Mouse (Mus musculus): ENCODE results near the gene Nptxr.
A peak's percentile ranks its signal among the peaks of the same experiment; 100 is the strongest.
"Not testable (repeated sequence)": the region's sequence is repeated elsewhere in the genome, so short reads cannot be mapped to it uniquely, and the experiment has no call there.

Gene Nptxr

DNA sequence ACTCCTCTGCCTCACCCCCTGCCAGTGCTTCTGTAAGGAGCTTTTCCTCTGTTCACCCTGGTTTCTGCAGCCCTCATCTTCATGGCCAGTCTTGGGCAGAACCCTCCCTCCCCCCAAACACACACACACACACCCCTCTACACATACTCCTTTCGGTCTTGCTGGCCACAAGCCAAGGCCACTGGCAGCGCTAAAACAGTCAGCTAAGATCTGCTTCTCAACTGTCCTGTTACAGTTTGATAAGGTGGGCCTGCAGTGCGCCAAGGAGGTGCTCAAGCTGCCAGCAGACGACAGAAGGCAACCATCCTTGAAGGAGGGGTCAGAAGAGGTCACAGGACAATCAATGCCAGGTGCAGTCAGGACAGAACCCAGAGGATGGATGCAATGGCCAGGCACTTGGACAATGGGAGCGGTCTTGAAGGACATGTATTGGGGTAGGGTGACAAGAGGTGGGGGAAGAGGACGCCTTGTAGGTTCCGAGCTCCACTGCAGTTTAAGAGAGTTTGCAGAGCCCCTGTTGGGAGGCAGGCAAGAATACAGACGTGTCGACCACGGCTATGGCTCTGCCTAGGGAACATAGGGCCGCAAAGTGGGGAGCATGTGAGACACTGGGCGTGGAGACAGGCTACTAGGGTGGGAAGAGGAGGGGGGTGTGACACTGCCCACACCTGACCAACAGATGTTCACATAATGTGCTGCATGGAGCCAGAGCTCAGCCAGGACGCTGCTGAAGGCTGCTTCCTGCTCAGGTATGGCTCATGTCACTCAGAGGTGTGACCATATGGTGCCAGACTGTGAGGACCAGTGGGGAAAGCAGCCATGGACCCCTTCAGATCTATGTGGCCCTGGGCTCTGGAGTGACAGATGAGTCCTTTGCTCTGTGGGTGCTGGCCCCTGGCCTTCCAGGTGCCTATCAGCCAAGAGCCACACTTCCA, 18.0 kb upstream of the Nptxr start:
- peak; percentile 40 for DNase-seq (ENCODE audit: low spot score)

GRCm38 (mm10) chr15:79818325-79818724, 13.8 kb upstream of the Nptxr start:
- DNase-seq (ENCODE audit: low spot score): no peak

DNA sequence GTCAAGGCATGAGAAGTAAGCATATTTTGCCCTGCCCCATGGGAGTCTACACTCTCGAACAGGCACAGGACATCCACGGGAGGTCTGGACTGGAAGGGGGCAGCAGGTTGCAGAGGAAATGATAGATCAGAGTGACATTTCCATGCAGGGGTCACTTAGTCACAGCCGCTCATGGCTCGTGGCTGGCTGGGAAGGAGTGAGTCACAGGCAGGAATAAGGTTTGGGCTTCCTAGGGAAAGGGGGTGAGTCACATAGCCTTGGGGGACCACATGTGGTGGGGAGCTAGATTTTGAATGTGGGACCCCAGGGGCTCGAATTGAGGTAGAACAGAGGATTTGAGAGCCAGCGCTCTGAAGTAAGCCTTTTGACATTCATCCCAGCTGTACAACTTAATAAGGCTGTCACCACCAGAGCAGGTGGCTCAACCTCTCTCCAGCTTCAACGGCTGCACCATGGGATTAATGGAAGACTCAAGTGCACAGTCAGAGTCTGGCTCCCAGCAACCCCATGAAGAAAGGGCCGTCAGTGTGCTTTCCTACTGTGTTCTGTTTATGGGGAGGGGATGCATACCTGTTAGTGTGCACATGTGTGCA, 9.2 kb upstream of the Nptxr start:
- DNase-seq (ENCODE audit: low spot score): no peak

GRCm38 (mm10) chr15:79812840-79813239, 8.3 kb upstream of the Nptxr start:
- not testable (repeated sequence) for DNase-seq (ENCODE audit: low spot score)

GRCm38 (mm10) chr15:79810997-79811396, 6.4 kb upstream of the Nptxr start:
- DNase-seq (ENCODE audit: low spot score): no peak

GRCm38 (mm10) chr15:79810061-79810460, 5.5 kb upstream of the Nptxr start:
- DNase-seq (ENCODE audit: low spot score): no peak

DNA sequence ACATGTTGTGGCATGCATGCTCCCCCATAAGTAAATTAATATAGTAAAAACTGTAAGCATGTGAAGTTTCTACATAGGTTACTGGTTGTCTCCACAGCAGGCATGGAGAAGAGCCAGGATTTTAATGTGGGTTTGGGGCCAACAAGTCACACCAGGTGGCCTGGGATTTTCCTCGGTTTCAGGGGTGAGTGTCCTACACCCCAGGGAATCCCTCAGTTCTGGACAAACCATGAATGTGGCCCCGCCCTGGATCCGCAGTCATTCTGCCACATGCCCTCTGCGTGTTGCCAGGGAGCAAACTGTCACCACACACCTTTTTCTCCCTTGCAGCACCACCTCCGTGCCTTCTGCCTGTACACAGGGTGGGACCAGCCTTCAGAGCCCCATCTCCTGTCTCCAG, 4.1 kb upstream of the Nptxr start:
- DNase-seq (ENCODE audit: low spot score): no peak

- peak; percentile 77 for DNase-seq (ENCODE audit: low spot score)
Measured at GRCm38 (mm10) chr15:79808114-79808513, 3.5 kb upstream of the Nptxr start.

DNA sequence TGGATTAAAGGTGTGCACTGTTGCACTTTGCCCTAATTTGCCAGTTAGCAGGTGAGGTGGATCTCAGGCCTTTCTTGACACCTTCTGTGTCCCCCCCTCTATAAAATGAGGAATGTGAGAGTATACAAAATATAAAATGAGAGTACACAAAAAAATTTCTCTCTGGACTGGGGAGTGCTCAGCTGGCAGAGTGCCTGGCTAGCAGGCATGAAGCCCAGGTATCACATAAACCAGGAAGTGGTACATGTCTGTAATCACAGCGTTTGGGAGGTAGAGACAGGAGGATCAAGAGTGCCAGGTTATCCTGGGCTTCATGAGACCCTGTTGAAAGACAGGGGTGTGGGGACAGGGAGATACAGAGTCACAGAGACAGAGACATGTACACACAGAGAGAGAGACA, 2.5 kb upstream of the Nptxr start:
- no peak for DNase-seq (ENCODE audit: low spot score)

DNA sequence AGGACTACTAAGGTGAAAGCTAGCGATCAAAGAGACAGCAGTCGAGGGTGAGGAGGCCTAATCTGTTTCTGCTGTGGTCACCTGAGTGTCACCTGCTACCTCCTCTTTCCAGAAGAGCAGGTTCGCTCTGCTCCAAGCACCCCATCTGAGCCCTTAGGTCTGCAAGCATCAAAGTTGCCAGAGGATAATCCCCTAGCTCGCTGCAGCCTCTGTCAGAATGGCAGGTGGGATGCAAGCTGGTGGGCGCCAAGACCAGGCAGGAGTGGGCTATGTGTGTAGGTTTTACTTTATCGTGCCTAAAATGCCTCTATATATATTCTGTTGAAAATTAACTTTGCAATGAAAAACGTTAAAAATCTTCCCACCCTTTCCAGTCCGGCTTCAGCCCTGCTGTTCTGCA, 680 bp upstream of the Nptxr start:
- DNase-seq (ENCODE audit: low spot score): no peak

- peak; percentile 41 for DNase-seq (ENCODE audit: low spot score)
Measured at GRCm38 (mm10) chr15:79803533-79804351, 824 bp downstream of the Nptxr start.

GRCm38 (mm10) chr15:79802304-79802703, 2.3 kb downstream of the Nptxr start:
- DNase-seq (ENCODE audit: low spot score): no peak

DNA sequence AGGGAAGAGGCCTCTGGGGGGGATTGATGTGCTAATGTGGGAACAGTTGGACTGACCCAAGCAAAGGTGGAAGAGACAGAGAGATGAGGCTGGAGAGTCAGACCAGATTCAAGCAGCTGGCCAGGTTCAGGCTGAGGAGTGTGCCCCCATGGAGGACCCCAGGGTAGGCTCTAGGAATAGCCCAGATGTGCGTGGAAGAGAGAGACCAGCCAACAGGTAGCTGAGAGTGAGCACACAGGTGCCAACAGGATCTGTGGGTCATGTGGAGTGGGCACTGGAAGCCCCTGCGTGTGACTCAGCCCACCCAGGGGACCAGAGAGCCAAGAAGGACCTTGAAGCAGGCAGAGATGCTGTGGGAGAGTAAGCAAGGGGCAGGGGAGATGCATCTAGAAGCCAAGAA, 2.9 kb downstream of the Nptxr start:
- no peak for DNase-seq (ENCODE audit: low spot score)

- DNase-seq (ENCODE audit: low spot score): no peak
Measured at GRCm38 (mm10) chr15:79800701-79801100, 3.9 kb downstream of the Nptxr start.

GRCm38 (mm10) chr15:79798591-79798990, 6.0 kb downstream of the Nptxr start:
- DNase-seq (ENCODE audit: low spot score): no peak

- no peak for DNase-seq (ENCODE audit: low spot score)
Measured at GRCm38 (mm10) chr15:79797680-79798079, 6.9 kb downstream of the Nptxr start.

- no peak for DNase-seq (ENCODE audit: low spot score)
Measured at GRCm38 (mm10) chr15:79797096-79797495, 7.5 kb downstream of the Nptxr start.

- DNase-seq (ENCODE audit: low spot score): no peak
Measured at GRCm38 (mm10) chr15:79796256-79796655, 8.3 kb downstream of the Nptxr start.

- DNase-seq (ENCODE audit: low spot score): peak; percentile 60
Measured at GRCm38 (mm10) chr15:79794173-79794572, 10.4 kb downstream of the Nptxr start.

DNA sequence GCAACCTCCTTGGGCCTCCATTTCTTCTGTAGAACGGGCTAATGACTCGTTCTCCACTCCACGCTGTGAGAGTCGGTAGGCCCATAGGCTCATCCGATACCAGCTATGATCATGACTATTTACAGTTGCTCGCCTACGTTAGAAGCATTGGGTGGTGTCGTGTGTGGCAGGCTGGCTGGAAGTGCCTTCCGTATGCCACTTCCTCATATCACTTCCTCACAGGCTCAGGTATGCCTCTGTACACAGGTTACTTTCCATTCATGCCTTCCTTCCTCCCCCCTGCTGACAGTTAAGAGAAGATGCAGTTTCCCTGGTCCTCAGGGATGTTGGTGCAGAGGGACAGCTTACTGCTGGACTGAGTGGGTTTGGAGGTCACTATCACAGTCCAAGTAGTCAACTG, 11.5 kb downstream of the Nptxr start:
- DNase-seq (ENCODE audit: low spot score): no peak

- peak; percentile 66 for DNase-seq (ENCODE audit: low spot score)
Measured at GRCm38 (mm10) chr15:79792455-79792854, 12.1 kb downstream of the Nptxr start.

GRCm38 (mm10) chr15:79791502-79791901, 13.1 kb downstream of the Nptxr start:
- DNase-seq (ENCODE audit: low spot score): peak; percentile 86

- DNase-seq (ENCODE audit: low spot score): no peak
Measured at GRCm38 (mm10) chr15:79790905-79791304, 13.7 kb downstream of the Nptxr start.

Data from embryo, embryonic 10 days (tissue).